ENCODE assay signal across 8 mouse cellular contexts in genomic region chr11:103311960-103312611, GRCm38 (mm10). TPM values are rescaled to one million over a fixed set of nuclear protein-coding genes. Genes with fewer than 3 reads are reported as not detected.
DNase-seq lines count a peak whose midpoint lies in the region; ATAC-seq and TF ChIP-seq lines count a peak whose summit lies in the region.

No protein-coding gene starts in this region.

- peak overlapping the region; percentile 54 for H3K9ac ChIP-seq in forebrain, embryonic 16.5 days (replicated peaks; ENCODE audit: low read depth, low read length)
- peak overlapping the region; percentile 46 for H3K9ac ChIP-seq in hindbrain, embryonic 11.5 days (ENCODE audit: low read depth, low read length)
- H3K9ac ChIP-seq in limb, embryonic 14.5 days (ENCODE audit: low read depth, low read length, severe bottlenecking): peak overlapping the region; percentile 59
- H3K9ac ChIP-seq in midbrain, embryonic 13.5 days (replicated peaks): peak overlapping the region; percentile 59

- peaks cover 7% of the 10 kb centered on the region for H3K4me1 ChIP-seq in forebrain, embryonic 16.5 days (replicated peaks; ENCODE audit: control insufficient read depth, insufficient read depth, low read length)
- no peaks in the 10 kb centered on the region for H3K4me1 ChIP-seq in hindbrain, embryonic 11.5 days (replicated peaks; ENCODE audit: control insufficient read depth, insufficient read depth, low read length)
- peaks cover 5% of the 10 kb centered on the region for H3K4me1 ChIP-seq in limb, embryonic 14.5 days (ENCODE audit: control insufficient read depth, insufficient read depth, low read length)
- peaks cover 8% of the 10 kb centered on the region for H3K4me1 ChIP-seq in midbrain, embryonic 13.5 days (replicated peaks)

- peak; percentile 39 to 41 for DNase-seq in B cell, adult 2 months
- peak; percentile 88 for DNase-seq in adrenal gland, adult 2 months
- peak; percentile 52 for DNase-seq in hindbrain, embryonic 11.5 days (ENCODE audit: low spot score)
- DNase-seq in limb, embryonic 14.5 days (ENCODE audit: low spot score): peak; percentile 56
- DNase-seq in urinary bladder, postnatal 25 days (ENCODE audit: low spot score): peak; percentile 66
- DNase-seq in spleen, adult 18-20 months: no peak

- ATAC-seq in forebrain, embryonic 16.5 days: no peak
- no peak for ATAC-seq in hindbrain, embryonic 11.5 days (ENCODE audit: low FRiP score)
- peak; percentile 83 for ATAC-seq in limb, embryonic 14.5 days (ENCODE audit: low FRiP score, low read depth)
- peak; percentile 67; the same call in 1 of the 2 replicates for ATAC-seq in midbrain, embryonic 13.5 days

- peak overlapping the region; percentile 25 for H3K4me3 ChIP-seq in forebrain, embryonic 16.5 days (replicated peaks; ENCODE audit: low read length)
- H3K4me3 ChIP-seq in hindbrain, embryonic 11.5 days (ENCODE audit: low read depth, low read length): peak overlapping the region; percentile 27
- H3K4me3 ChIP-seq in limb, embryonic 14.5 days (replicated peaks; ENCODE audit: low read length): peak overlapping the region; percentile 35
- peak overlapping the region; percentile 39 for H3K4me3 ChIP-seq in midbrain, embryonic 13.5 days (replicated peaks)

- WGBS in forebrain, embryonic 16.5 days: 5% methylated on average over 30 of the region's 30 CpGs
- WGBS in hindbrain, embryonic 11.5 days: 7% methylated on average over 27 of the region's 30 CpGs
- under 1% methylated on average over 15 of the region's 30 CpGs for WGBS in limb, embryonic 14.5 days
- WGBS in midbrain, embryonic 13.5 days: 6% methylated on average over 30 of the region's 30 CpGs

- TF ChIP-seq POLR2A in limb, embryonic 14.5 days (IDR thresholded peaks at IDR 0.05; ENCODE audit: borderline replicate concordance, extremely low read depth, insufficient read depth, insufficient read length): no peak

- no peaks in the 10 kb centered on the region for H3K36me3 ChIP-seq in forebrain, embryonic 16.5 days (ENCODE audit: control insufficient read depth, insufficient read depth)
- H3K36me3 ChIP-seq in hindbrain, embryonic 11.5 days (ENCODE audit: control insufficient read depth, insufficient read depth, low read length): no peaks in the 10 kb centered on the region
- no peaks in the 10 kb centered on the region for H3K36me3 ChIP-seq in limb, embryonic 14.5 days (ENCODE audit: control insufficient read depth, insufficient read depth, low read length)
- H3K36me3 ChIP-seq in midbrain, embryonic 13.5 days: no peaks in the 10 kb centered on the region

- peak overlapping the region; percentile 62 for H3K4me2 ChIP-seq in forebrain, embryonic 16.5 days (ENCODE audit: low read length)
- peak overlapping the region; percentile 42 for H3K4me2 ChIP-seq in hindbrain, embryonic 11.5 days (replicated peaks; ENCODE audit: low read depth, low read length)
- H3K4me2 ChIP-seq in limb, embryonic 14.5 days (replicated peaks; ENCODE audit: low read depth, low read length, severe bottlenecking): peak overlapping the region; percentile 68
- peak overlapping the region; percentile 63 for H3K4me2 ChIP-seq in midbrain, embryonic 13.5 days (replicated peaks)

- no peaks in the 10 kb centered on the region for H3K27me3 ChIP-seq in forebrain, embryonic 16.5 days (replicated peaks; ENCODE audit: control insufficient read depth, insufficient read depth, low read length)
- no peaks in the 10 kb centered on the region for H3K27me3 ChIP-seq in hindbrain, embryonic 11.5 days (ENCODE audit: control insufficient read depth, insufficient read depth, low read length)
- H3K27me3 ChIP-seq in limb, embryonic 14.5 days (ENCODE audit: control insufficient read depth, insufficient read depth, low read length): no peaks in the 10 kb centered on the region
- H3K27me3 ChIP-seq in midbrain, embryonic 13.5 days: peaks cover 11% of the 10 kb centered on the region; the same call in 1 of the 2 replicates

- no peaks in the 10 kb centered on the region for H3K9me3 ChIP-seq in forebrain, embryonic 16.5 days (ENCODE audit: control insufficient read depth, low read length)
- H3K9me3 ChIP-seq in hindbrain, embryonic 11.5 days (ENCODE audit: control insufficient read depth, low read length): no peaks in the 10 kb centered on the region
- H3K9me3 ChIP-seq in limb, embryonic 14.5 days (ENCODE audit: control insufficient read depth, low read length): no peaks in the 10 kb centered on the region
- H3K9me3 ChIP-seq in midbrain, embryonic 13.5 days: no peaks in the 10 kb centered on the region

- no peak overlapping the region for H3K27ac ChIP-seq in forebrain, embryonic 16.5 days (ENCODE audit: low read length)
- H3K27ac ChIP-seq in hindbrain, embryonic 11.5 days (ENCODE audit: low read depth, low read length): no peak overlapping the region
- peak overlapping the region; percentile 90 for H3K27ac ChIP-seq in limb, embryonic 14.5 days (replicated peaks; ENCODE audit: low read depth, low read length)
- H3K27ac ChIP-seq in midbrain, embryonic 13.5 days: no peak overlapping the region

RNA-seq across cellular contexts. Expression of gene Map3k14, which starts 44.8 kb away (rescaled TPM):
- total RNA-seq in adrenal gland, adult 2 months (2021): 1 to 10 TPM; 5.3 to 9.7 TPM
- polyA plus RNA-seq in adrenal gland, adult 2 months (2012; rRNA removed): 12.6 and 18.2 TPM in 2 replicates
- 2.8 and 4.8 TPM in 2 replicates for polyA plus RNA-seq in forebrain, embryonic 16.5 days (2015; fragmentation: Nextera tagmentation; extraction: Ambion mirVana)
- 3.0 and 3.3 TPM in 2 replicates for polyA plus RNA-seq in hindbrain, embryonic 11.5 days (2014; fragmentation: Nextera tagmentation; extraction: Ambion mirVana)
- 10.0 and 11.6 TPM in 2 replicates for polyA plus RNA-seq in limb, embryonic 14.5 days (2012; rRNA removed)
- 4.0 and 4.6 TPM in 2 replicates for polyA plus RNA-seq in limb, embryonic 14.5 days (2014; fragmentation: Nextera tagmentation; extraction: Ambion mirVana)
- 3.6 and 5.0 TPM in 2 replicates for polyA plus RNA-seq in midbrain, embryonic 13.5 days (2015; fragmentation: Nextera tagmentation; extraction: Ambion mirVana)

RNA-seq across cellular contexts. Expression of gene Arhgap27, which starts 51.4 kb away (rescaled TPM):
- 10 to 100 TPM; 10.3 to 12.2 TPM for total RNA-seq in adrenal gland, adult 2 months (2021)
- 34.7 and 42.5 TPM in 2 replicates for polyA plus RNA-seq in adrenal gland, adult 2 months (2012; rRNA removed)
- polyA plus RNA-seq in forebrain, embryonic 16.5 days (2015; fragmentation: Nextera tagmentation; extraction: Ambion mirVana): 3.0 and 3.3 TPM in 2 replicates
- polyA plus RNA-seq in hindbrain, embryonic 11.5 days (2014; fragmentation: Nextera tagmentation; extraction: Ambion mirVana): 2.8 and 3.6 TPM in 2 replicates
- polyA plus RNA-seq in limb, embryonic 14.5 days (2012; rRNA removed): 14.1 and 16.7 TPM in 2 replicates
- 8.4 and 9.4 TPM in 2 replicates for polyA plus RNA-seq in limb, embryonic 14.5 days (2014; fragmentation: Nextera tagmentation; extraction: Ambion mirVana)
- polyA plus RNA-seq in midbrain, embryonic 13.5 days (2015; fragmentation: Nextera tagmentation; extraction: Ambion mirVana): 1.7 and 2.6 TPM in 2 replicates

Comparison
In these comparisons a context has a peak if more than half of its experiments do, and no peak if none do; other contexts are left out.
1. DNase-seq: peak in B cell, adult 2 months (2 of 2), adrenal gland, adult 2 months (single experiment), hindbrain, embryonic 11.5 days (single experiment), limb, embryonic 14.5 days (single experiment) and urinary bladder, postnatal 25 days (single experiment); none in spleen, adult 18-20 months (0 of 2).
2. ATAC-seq: peak in limb, embryonic 14.5 days (single experiment) and midbrain, embryonic 13.5 days (single experiment); none in forebrain, embryonic 16.5 days (single experiment) and hindbrain, embryonic 11.5 days (single experiment).
3. Peak in every context shown above with its lines, with median percentiles within 50 percentile points of each other: H3K4me2 ChIP-seq, H3K4me3 ChIP-seq and H3K9ac ChIP-seq.